18 mouse cellular contexts compared by ENCODE assay signal in the genomic region with DNA sequence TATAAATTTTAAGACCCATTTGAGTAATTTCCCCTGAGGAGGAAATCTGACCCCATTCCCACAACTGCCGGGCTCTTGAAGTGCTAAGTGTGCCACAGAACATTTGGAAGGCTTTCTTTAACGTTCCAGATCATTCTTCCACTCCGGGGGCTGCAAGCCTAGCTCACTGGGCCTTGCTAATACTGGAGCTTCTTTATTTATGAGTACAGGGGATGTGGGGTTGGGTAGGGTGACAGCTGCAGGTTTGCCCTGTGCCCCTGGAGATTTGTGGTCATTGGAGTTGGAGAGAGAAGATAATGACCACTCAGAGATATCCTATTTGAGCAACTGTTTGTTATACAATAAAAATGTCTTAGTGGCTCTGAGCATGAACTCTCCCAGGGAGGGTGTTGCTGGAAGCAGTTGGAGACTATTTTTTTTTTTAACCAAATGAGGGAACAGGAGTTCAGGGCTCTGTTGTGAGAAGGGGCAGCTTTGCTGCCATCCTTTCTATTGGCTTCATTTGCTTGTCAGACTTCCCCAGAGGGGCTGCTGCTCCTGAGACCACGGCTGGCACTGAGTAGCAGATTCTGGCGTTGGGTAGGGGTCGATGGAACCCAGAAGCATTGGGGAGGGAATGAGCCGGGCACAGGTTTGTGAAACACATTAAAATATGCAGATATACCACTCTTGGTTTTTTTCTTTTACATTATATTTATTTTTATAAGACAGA.
DNase-seq lines count a peak whose midpoint lies in the region; ATAC-seq and TF ChIP-seq lines count a peak whose summit lies in the region.
"Had no signal": no experiment of that assay in that cellular context is flagged by ENCODE, and none has a peak within 500 bp of the region (broad histone marks: within the 10 kb centered on the region; RNA-seq: fewer than 3 reads in every experiment).

No protein-coding gene starts in this region.

- no peak overlapping the region for H3K27ac ChIP-seq in forebrain, postnatal 0 days (ENCODE audit: low read depth, low read length)
- H3K27ac ChIP-seq in forebrain, embryonic 12.5 days = no peak overlapping the region
- no peak overlapping the region for H3K27ac ChIP-seq in lung, embryonic 14.5 days (ENCODE audit: low read depth)
- peak overlapping the region; percentile 65 for H3K27ac ChIP-seq in hindbrain, embryonic 14.5 days
- peak overlapping the region; percentile 70 for H3K27ac ChIP-seq in neural tube, embryonic 13.5 days (replicated peaks)
- H3K27ac ChIP-seq: gastrocnemius, adult 2 months; heart, embryonic 10.5 days; liver, embryonic 13.5 days had no signal

- ATAC-seq in forebrain, postnatal 0 days = peak; percentile 12; the same call in 1 of the 2 replicates
- ATAC-seq in forebrain, embryonic 12.5 days (ENCODE audit: low FRiP score) = no peak
- ATAC-seq in lung, embryonic 14.5 days (ENCODE audit: insufficient read depth) = peak; percentile 31; the same call in 1 of the 2 replicates
- ATAC-seq in hindbrain, embryonic 14.5 days (ENCODE audit: low FRiP score) = no peak
- 0 out of 2 replicates have a peak, but pooled peaks have one; percentile 16 for ATAC-seq in neural tube, embryonic 13.5 days (ENCODE audit: low read depth)

- H3K4me2 ChIP-seq in forebrain, postnatal 0 days (ENCODE audit: low read depth) = no peak overlapping the region
- H3K4me2 ChIP-seq in forebrain, embryonic 12.5 days = no peak overlapping the region
- no peak overlapping the region for H3K4me2 ChIP-seq in lung, embryonic 14.5 days
- H3K4me2 ChIP-seq in hindbrain, embryonic 14.5 days (replicated peaks) = no peak overlapping the region
- H3K4me2 ChIP-seq in neural tube, embryonic 13.5 days = no peak overlapping the region
- H3K4me2 ChIP-seq: liver, embryonic 13.5 days had no signal

- no peaks in the 10 kb centered on the region for H3K9me3 ChIP-seq in forebrain, postnatal 0 days (ENCODE audit: low read length)
- H3K9me3 ChIP-seq in forebrain, embryonic 12.5 days = no peaks in the 10 kb centered on the region
- H3K9me3 ChIP-seq in lung, embryonic 14.5 days (ENCODE audit: low read depth, low read length) = no peaks in the 10 kb centered on the region
- H3K9me3 ChIP-seq in hindbrain, embryonic 14.5 days (ENCODE audit: control insufficient read depth, low read length) = no peaks in the 10 kb centered on the region
- H3K9me3 ChIP-seq in neural tube, embryonic 13.5 days = no peaks in the 10 kb centered on the region
- H3K9me3 ChIP-seq: heart, embryonic 10.5 days; liver, embryonic 13.5 days had no signal

- H3K36me3 ChIP-seq in forebrain, postnatal 0 days (ENCODE audit: insufficient read depth) = no peaks in the 10 kb centered on the region
- H3K36me3 ChIP-seq in forebrain, embryonic 12.5 days (replicated peaks) = no peaks in the 10 kb centered on the region
- H3K36me3 ChIP-seq in lung, embryonic 14.5 days (ENCODE audit: insufficient read depth) = no peaks in the 10 kb centered on the region
- H3K36me3 ChIP-seq in hindbrain, embryonic 14.5 days (replicated peaks; ENCODE audit: control insufficient read depth, insufficient read depth) = no peaks in the 10 kb centered on the region
- H3K36me3 ChIP-seq in neural tube, embryonic 13.5 days = no peaks in the 10 kb centered on the region
- H3K36me3 ChIP-seq: heart, embryonic 10.5 days; liver, embryonic 13.5 days had no signal

- no peaks in the 10 kb centered on the region for H3K27me3 ChIP-seq in forebrain, postnatal 0 days (ENCODE audit: insufficient read depth, low read length)
- 0 out of 2 replicates have a peak, but pooled peaks cover 5% of the 10 kb centered on the region for H3K27me3 ChIP-seq in forebrain, embryonic 12.5 days
- H3K27me3 ChIP-seq in lung, embryonic 14.5 days (ENCODE audit: insufficient read depth, low read length) = no peaks in the 10 kb centered on the region
- no peaks in the 10 kb centered on the region for H3K27me3 ChIP-seq in hindbrain, embryonic 14.5 days (ENCODE audit: control insufficient read depth, insufficient read depth, low read length)
- H3K27me3 ChIP-seq in neural tube, embryonic 13.5 days = no peaks in the 10 kb centered on the region
- H3K27me3 ChIP-seq: liver, embryonic 13.5 days had no signal

- no peak for TF ChIP-seq CTCF in forebrain, postnatal 0 days (IDR thresholded peaks at IDR 0.05; ENCODE audit: low read depth)
- TF ChIP-seq CTCF in lung, embryonic 14.5 days (IDR thresholded peaks at IDR 0.05; ENCODE audit: low read depth) = no peak

- 52% methylated on average over 7 of the region's 7 CpGs for whole genome bisulfite sequencing in forebrain, postnatal 0 days
- 63% methylated on average over 7 of the region's 7 CpGs for WGBS in forebrain, embryonic 12.5 days
- whole genome bisulfite sequencing in lung, embryonic 14.5 days = 35% methylated on average over 7 of the region's 7 CpGs
- WGBS in hindbrain, embryonic 14.5 days = 26% methylated on average over 7 of the region's 7 CpGs
- WGBS in neural tube, embryonic 13.5 days = 24% methylated on average over 7 of the region's 7 CpGs

- no peak overlapping the region for H3K9ac ChIP-seq in forebrain, postnatal 0 days
- no peak overlapping the region for H3K9ac ChIP-seq in forebrain, embryonic 12.5 days
- H3K9ac ChIP-seq in lung, embryonic 14.5 days = no peak overlapping the region
- no peak overlapping the region for H3K9ac ChIP-seq in hindbrain, embryonic 14.5 days
- 0 out of 2 replicates have a peak overlapping the region, but pooled peaks have one; percentile 12 for H3K9ac ChIP-seq in neural tube, embryonic 13.5 days
- H3K9ac ChIP-seq: liver, embryonic 13.5 days had no signal

- H3K4me1 ChIP-seq in forebrain, postnatal 0 days (ENCODE audit: insufficient read depth) = no peaks in the 10 kb centered on the region; the same call in 1 of the 2 replicates
- peaks cover 26% of the 10 kb centered on the region for H3K4me1 ChIP-seq in forebrain, embryonic 12.5 days
- H3K4me1 ChIP-seq in lung, embryonic 14.5 days (ENCODE audit: insufficient read depth) = no peaks in the 10 kb centered on the region
- peaks cover 36% of the 10 kb centered on the region for H3K4me1 ChIP-seq in hindbrain, embryonic 14.5 days (replicated peaks; ENCODE audit: control insufficient read depth, insufficient read depth, low read length)
- peaks cover 61% of the 10 kb centered on the region for H3K4me1 ChIP-seq in neural tube, embryonic 13.5 days (replicated peaks)
- H3K4me1 ChIP-seq: liver, embryonic 13.5 days had no signal

- no peak for DNase-seq in forebrain, postnatal 0 days
- peak; percentile 9 for DNase-seq in lung, embryonic 14.5 days
- DNase-seq in lung, postnatal 4 days = no peak
- DNase-seq in hindbrain, embryonic 14.5 days (ENCODE audit: low spot score) = no peak
- DNase-seq in thymus, postnatal 36 days = no peak
- no peak for DNase-seq in layer of hippocampus, adult 9-10 months (ENCODE audit: low spot score)
- DNase-seq: adrenal gland, postnatal 36 days; B cell, adult 2 months; cerebellum, adult 11 months; gastrocnemius, adult 2 months; heart, postnatal 4 days; liver, embryonic 13.5 days; lung, postnatal 36 days; right cerebral cortex, postnatal 14 days; thymus, adult 2 months had no signal

- H3K4me3 ChIP-seq in forebrain, postnatal 0 days (ENCODE audit: low read depth, low read length) = no peak overlapping the region
- H3K4me3 ChIP-seq in forebrain, embryonic 12.5 days (replicated peaks) = no peak overlapping the region
- no peak overlapping the region for H3K4me3 ChIP-seq in lung, embryonic 14.5 days (ENCODE audit: low read depth, low read length)
- no peak overlapping the region for H3K4me3 ChIP-seq in hindbrain, embryonic 14.5 days (replicated peaks; ENCODE audit: low read length)
- no peak overlapping the region for H3K4me3 ChIP-seq in neural tube, embryonic 13.5 days
- H3K4me3 ChIP-seq: gastrocnemius, adult 2 months; heart, embryonic 10.5 days; liver, embryonic 13.5 days had no signal

Comparison
In these comparisons a context has a peak if more than half of its experiments do, and no peak if none do; other contexts are left out.
1. ATAC-seq: peak in forebrain, postnatal 0 days (single experiment), lung, embryonic 14.5 days (single experiment) and neural tube, embryonic 13.5 days (single experiment); none in forebrain, embryonic 12.5 days (single experiment) and hindbrain, embryonic 14.5 days (single experiment).
2. H3K27ac ChIP-seq: peak in hindbrain, embryonic 14.5 days (single experiment) and neural tube, embryonic 13.5 days (single experiment); none in forebrain, postnatal 0 days (single experiment), forebrain, embryonic 12.5 days (single experiment) and lung, embryonic 14.5 days (single experiment).